ENCODE assay signal across 8 mouse cellular contexts in genomic region chr7:28179741-28180377, GRCm38 (mm10). TPM values are rescaled to one million over a fixed set of nuclear protein-coding genes. Genes with fewer than 3 reads are reported as not detected.
DNase-seq lines count a peak whose midpoint lies in the region; ATAC-seq and TF ChIP-seq lines count a peak whose summit lies in the region.

No protein-coding gene starts in this region.

- H3K9ac ChIP-seq in kidney, embryonic 14.5 days (ENCODE audit: low read depth, low read length) = peak overlapping the region; percentile 93
- peak overlapping the region; percentile 76 for H3K9ac ChIP-seq in limb, embryonic 15.5 days

- peaks cover 76% of the 10 kb centered on the region for H3K36me3 ChIP-seq in kidney, embryonic 14.5 days (ENCODE audit: control insufficient read depth, insufficient read depth, low read length)
- H3K36me3 ChIP-seq in limb, embryonic 15.5 days = peaks cover 73% of the 10 kb centered on the region

- H3K27me3 ChIP-seq in kidney, embryonic 14.5 days (ENCODE audit: control insufficient read depth, insufficient read depth, low read length) = no peaks in the 10 kb centered on the region
- H3K27me3 ChIP-seq in limb, embryonic 15.5 days = no peaks in the 10 kb centered on the region

- H3K4me2 ChIP-seq in kidney, embryonic 14.5 days (replicated peaks; ENCODE audit: low read depth, low read length) = peak overlapping the region; percentile 91
- H3K4me2 ChIP-seq in limb, embryonic 15.5 days = peak overlapping the region; percentile 88

- TF ChIP-seq POLR2A in bone marrow macrophage, adult 2 months (IDR thresholded peaks at IDR 0.05; ENCODE audit: borderline replicate concordance, low read depth, low read length) = no peak
- TF ChIP-seq POLR2A in embryonic fibroblast, embryonic 13.5 days (IDR thresholded peaks at IDR 0.05; ENCODE audit: low read depth, low read length) = no peak

- DNase-seq in 3T3-L1 (ENCODE audit: low read depth, low spot score) = peak; percentile 93
- peak; percentile 95 to 96 for DNase-seq in heart, adult 9 months (ENCODE audit: low spot score in 2 of 2)
- DNase-seq in monocyte, adult 2 months (ENCODE audit: low read depth in 1 of 2, low spot score in 2 of 2) = peak; percentile 60 to 75
- peak; percentile 94 to 95 for DNase-seq in spleen, postnatal 36 days (ENCODE audit: low spot score in 2 of 2)

- ATAC-seq in kidney, embryonic 14.5 days (ENCODE audit: low FRiP score, low TSS enrichment) = peak; percentile 96
- peak; percentile 91 for ATAC-seq in limb, embryonic 15.5 days (ENCODE audit: insufficient number of reproducible peaks, low FRiP score, low TSS enrichment, low read depth)

- H3K27ac ChIP-seq in bone marrow macrophage, adult 2 months (ENCODE audit: insufficient read depth, low read depth, low read length) = peak overlapping the region; percentile 90
- H3K27ac ChIP-seq in embryonic fibroblast, embryonic 13.5 days (ENCODE audit: insufficient read depth, low read length) = peak overlapping the region; percentile 33
- H3K27ac ChIP-seq in kidney, embryonic 14.5 days (ENCODE audit: low read depth, low read length) = peak overlapping the region; percentile 93
- peak overlapping the region; percentile 93 for H3K27ac ChIP-seq in limb, embryonic 15.5 days

- 2% methylated on average over 36 of the region's 56 CpGs for WGBS in kidney, embryonic 14.5 days
- under 1% methylated on average over 37 of the region's 56 CpGs for WGBS in limb, embryonic 15.5 days

- peaks cover 6% of the 10 kb centered on the region for H3K4me1 ChIP-seq in bone marrow macrophage, adult 2 months (ENCODE audit: control insufficient read depth, insufficient read depth, low read length)
- H3K4me1 ChIP-seq in embryonic fibroblast, embryonic 13.5 days (ENCODE audit: control insufficient read depth, insufficient read depth, low read length) = peaks cover 2% of the 10 kb centered on the region; the same call in 1 of the 2 replicates
- H3K4me1 ChIP-seq in kidney, embryonic 14.5 days (ENCODE audit: control insufficient read depth, insufficient read depth, low read length) = 0 out of 2 replicates have a peak, but pooled peaks cover 6% of the 10 kb centered on the region
- H3K4me1 ChIP-seq in limb, embryonic 15.5 days = peaks cover 13% of the 10 kb centered on the region

- H3K4me3 ChIP-seq in bone marrow macrophage, adult 2 months (ENCODE audit: insufficient read depth, low read length) = peak overlapping the region; percentile 96
- peak overlapping the region; percentile 79 for H3K4me3 ChIP-seq in embryonic fibroblast, embryonic 13.5 days (ENCODE audit: insufficient read depth, low read length)
- peak overlapping the region; percentile 89 for H3K4me3 ChIP-seq in kidney, embryonic 14.5 days (ENCODE audit: low read length)
- peak overlapping the region; percentile 98 for H3K4me3 ChIP-seq in limb, embryonic 15.5 days

- TF ChIP-seq CTCF in bone marrow macrophage, adult 2 months (IDR thresholded peaks at IDR 0.05; ENCODE audit: low read depth, low read length) = no peak
- no peak for TF ChIP-seq CTCF in embryonic fibroblast, embryonic 13.5 days (IDR thresholded peaks at IDR 0.05; ENCODE audit: borderline replicate concordance, insufficient read depth, low read length)

- H3K9me3 ChIP-seq in kidney, embryonic 14.5 days (ENCODE audit: control insufficient read depth, low read length) = no peaks in the 10 kb centered on the region
- H3K9me3 ChIP-seq in limb, embryonic 15.5 days = no peaks in the 10 kb centered on the region

RNA-seq across cellular contexts. Expression of gene Dyrk1b, which starts 0.6 kb away (rescaled TPM):
- polyA plus RNA-seq in bone marrow macrophage, adult 2 months (2012; ENCODE audit: insufficient read depth, insufficient read length, missing spikeins) = 18.7 and 20.7 TPM in 2 replicates
- 12.9 and 15.1 TPM in 2 replicates for polyA plus RNA-seq in embryonic fibroblast, embryonic 13.5 days (2011; ENCODE audit: insufficient read length, low read depth, missing spikeins)
- 19.4 and 19.8 TPM in 2 replicates for polyA plus RNA-seq in kidney, embryonic 14.5 days (2014; fragmentation: Nextera tagmentation; extraction: Ambion mirVana)
- 9.2 and 11.7 TPM in 2 replicates for polyA plus RNA-seq in limb, embryonic 15.5 days (2015; fragmentation: Nextera tagmentation; extraction: Ambion mirVana)

RNA-seq across cellular contexts. Expression of gene Fbl, which starts 10.3 kb away (rescaled TPM):
- polyA plus RNA-seq in bone marrow macrophage, adult 2 months (2012; ENCODE audit: insufficient read depth, insufficient read length, missing spikeins) = 49.4 and 60.6 TPM in 2 replicates
- polyA plus RNA-seq in embryonic fibroblast, embryonic 13.5 days (2011; ENCODE audit: insufficient read length, low read depth, missing spikeins) = 148 and 168 TPM in 2 replicates
- 57.0 and 85.8 TPM in 2 replicates for polyA plus RNA-seq in kidney, embryonic 14.5 days (2014; fragmentation: Nextera tagmentation; extraction: Ambion mirVana)
- 105 and 110 TPM in 2 replicates for polyA plus RNA-seq in limb, embryonic 15.5 days (2015; fragmentation: Nextera tagmentation; extraction: Ambion mirVana)

RNA-seq across cellular contexts. Expression of gene 9530053A07Rik, which starts 50.6 kb away (rescaled TPM):
- polyA plus RNA-seq in bone marrow macrophage, adult 2 months (2012; ENCODE audit: insufficient read depth, insufficient read length, missing spikeins) = not detected in 2 replicates
- 0.08 TPM in 1 of 2 replicates, not detected in the other for polyA plus RNA-seq in embryonic fibroblast, embryonic 13.5 days (2011; ENCODE audit: insufficient read length, low read depth, missing spikeins)
- polyA plus RNA-seq in kidney, embryonic 14.5 days (2014; fragmentation: Nextera tagmentation; extraction: Ambion mirVana) = not detected in 2 replicates
- not detected in 2 replicates for polyA plus RNA-seq in limb, embryonic 15.5 days (2015; fragmentation: Nextera tagmentation; extraction: Ambion mirVana)

Comparison
In these comparisons a context has a peak if more than half of its experiments do, and no peak if none do; other contexts are left out.
1. Peak in every context shown above with its lines: DNase-seq, ATAC-seq, H3K4me3 ChIP-seq and H3K27ac ChIP-seq.
2. H3K27ac ChIP-seq: peak in every context shown above with its lines; median percentile 93 in kidney, embryonic 14.5 days; 93 in limb, embryonic 15.5 days; 90 in bone marrow macrophage, adult 2 months; 33 in embryonic fibroblast, embryonic 13.5 days.